Mouse (Mus musculus) left cerebral cortex, adult 8-10 months (tissue): ENCODE measurements around the gene Tgtp2. TPM values are rescaled to one million over a fixed set of nuclear protein-coding genes. Genes with fewer than 3 reads are reported as not detected.

ENCODE experiments used
- total RNA-seq, 4 experiments: library from RNA; stranded (reverse); gene quantifications; 2 replicates each; pipeline ENCODE4 v1.2.4; 2022

Tgtp2 gene
- total RNA-seq, 4 experiments from 2014 or later: 0.23 to 0.56 TPM; not detected in 2

Other genes with a start within 250 kb of the Tgtp2 start
- 10 to 100 TPM; 57.7 to 65.7 (median 61.3) TPM for gene Trim41, start 246.9 kb downstream of the Tgtp2 start, total RNA-seq
- 1 to 10 TPM; 3.4 to 4.5 (median 3.8) TPM for gene Trim7, start 238.1 kb downstream of the Tgtp2 start, total RNA-seq
- gene Gm12184, start 237.6 kb downstream of the Tgtp2 start, total RNA-seq: 1 to 10 TPM in 1 of 4 experiments, under 1 TPM in 3; 0.38 to 1.8 (median 0.45) TPM
- 10 to 100 TPM in 2 of 4 experiments, 1 to 10 TPM in 2; 8.3 to 14.0 (median 10.7) TPM for gene Irgm1, start 192.5 kb downstream of the Tgtp2 start, total RNA-seq
- under 1 TPM in 3 of 4 experiments, not detected in 1; 0.17 to 0.86 (median 0.53) TPM for gene Gm5431, start 162.0 kb downstream of the Tgtp2 start, total RNA-seq
- gene Psme2b, start 118.0 kb downstream of the Tgtp2 start, total RNA-seq: 1 to 10 TPM; 1.2 to 3.5 (median 2.6) TPM
- not detected for gene Olfr56, start 85.3 kb downstream of the Tgtp2 start, total RNA-seq
- 1 to 10 TPM in 3 of 4 experiments, under 1 TPM in 1; 0.96 to 3.1 (median 1.8) TPM for gene 9930111J21Rik1, start 84.8 kb downstream of the Tgtp2 start, total RNA-seq
- gene Gm12185, start 72.0 kb downstream of the Tgtp2 start, total RNA-seq: under 1 TPM; 0.30 to 0.41 (median 0.37) TPM
- 1 to 10 TPM in 2 of 4 experiments, under 1 TPM in 2; 0.42 to 1.3 (median 0.88) TPM for gene Tgtp1, start 70.0 kb downstream of the Tgtp2 start, total RNA-seq
- gene 9930111J21Rik2, start 13.0 kb downstream of the Tgtp2 start, total RNA-seq: 1 to 10 TPM; 1.3 to 3.1 (median 2.4) TPM
- gene Ifi47, start 12.4 kb upstream of the Tgtp2 start, total RNA-seq: 1 to 10 TPM in 1 of 4 experiments, under 1 TPM in 3; 0.81 to 1.0 (median 0.88) TPM
- not detected for gene Olfr1396, start 50.7 kb upstream of the Tgtp2 start, total RNA-seq
- not detected for gene Olfr1395, start 78.1 kb upstream of the Tgtp2 start, total RNA-seq
- gene Olfr1394, start 90.2 kb upstream of the Tgtp2 start, total RNA-seq: not detected
- under 1 TPM in 1 of 4 experiments, not detected in 3; 0.09 TPM for gene Btnl9, start 123.0 kb upstream of the Tgtp2 start, total RNA-seq
- 10 to 100 TPM; 64.1 to 83.4 (median 73.4) TPM for gene Zfp62, start 139.1 kb upstream of the Tgtp2 start, total RNA-seq
- 10 to 100 TPM; 65.9 to 72.3 (median 69.2) TPM for gene Mgat1, start 180.0 kb upstream of the Tgtp2 start, total RNA-seq
- 1 to 10 TPM in 2 of 4 experiments, under 1 TPM in 2; 0.65 to 1.1 (median 0.84) TPM for gene Olfr1393, start 214.1 kb upstream of the Tgtp2 start, total RNA-seq
- under 1 TPM in 3 of 4 experiments, not detected in 1; 0.18 to 0.28 (median 0.23) TPM for gene Olfr1392, start 221.1 kb upstream of the Tgtp2 start, total RNA-seq
- gene Olfr10, start 240.5 kb upstream of the Tgtp2 start, total RNA-seq: not detected